Mouse (Mus musculus) liver, embryonic 12.5 days (tissue): ENCODE measurements at regions not wholly inside any gene's neighbourhood (a gene's known extent, or its start where the extent isn't known, plus 50 kb on each side); places are given as distances from the start of the nearest gene placed in this dataset.

Source experiments
- ATAC-seq: fragments of 200-750 bp; cut with Nextera tagmentation; 2 replicates; pipeline ENCODE4 v1.8.0; 2017; ENCODE audit warnings: moderate number of reproducible peaks, mild to moderate bottlenecking, moderate library complexity
- H3K27ac ChIP-seq: fragments of 300-500 bp; sonication (generic); 2 replicates; pipeline ENCODE4 v1.5.1; 2016; ENCODE audit warnings: mild to moderate bottlenecking
- H3K27me3 ChIP-seq: fragments of 300-500 bp; sonication (generic); replicated peaks from 2 replicates; pipeline ENCODE4 v1.6.1; 2016; ENCODE audit warnings: mild to moderate bottlenecking, moderate library complexity
- H3K36me3 ChIP-seq: fragments of 300-500 bp; sonication (generic); 2 replicates; pipeline ENCODE4 v1.6.1; 2016; ENCODE audit warnings: mild to moderate bottlenecking, moderate library complexity
- H3K4me1 ChIP-seq: fragments of 300-500 bp; sonication (generic); 2 replicates; pipeline ENCODE4 v1.6.1; 2016
- H3K4me2 ChIP-seq: fragments of 300-500 bp; sonication (generic); 2 replicates; pipeline ENCODE4 v1.6.1; 2016; ENCODE audit warnings: mild to moderate bottlenecking, moderate library complexity
- H3K4me3 ChIP-seq: fragments of 300-500 bp; sonication (generic); 2 replicates; pipeline ENCODE4 v1.5.1; 2016; ENCODE audit warnings: mild to moderate bottlenecking, moderate library complexity
- H3K9ac ChIP-seq: fragments of 300-500 bp; sonication (generic); 2 replicates; pipeline ENCODE4 v1.6.1; 2016; ENCODE audit warnings: mild to moderate bottlenecking, moderate library complexity
- H3K9me3 ChIP-seq: fragments of 300-500 bp; sonication (generic); replicated peaks from 2 replicates; pipeline ENCODE4 v1.6.1; 2016; ENCODE audit warnings: mild to moderate bottlenecking, moderate library complexity
- WGBS: fragments of 180-500 bp; shearing (Covaris S2); methylation state at CpG from one replicate; pipeline ENCODE4 v1.1.7; 2016; ENCODE audit not compliant: insufficient replicate concordance; 5-methylcytosine and 5-hydroxymethylcytosine counted together

- Histone ChIP-seq H3K27me3 (no peaks in the 10 kb centered on the region), H3K4me2 (no peak overlapping the region), H3K27ac (no peak overlapping the region), H3K9ac (no peak overlapping the region), H3K36me3 (no peaks in the 10 kb centered on the region), H3K4me1 (no peaks in the 10 kb centered on the region), H3K4me3 (no peak overlapping the region), H3K9me3 (no peaks in the 10 kb centered on the region)
- WGBS, result 61% methylated on average over 4 of the region's 4 CpGs
- no peak for ATAC-seq
Measured at GRCm38 (mm10) chr2:174937930-174938329, 72.1 kb upstream of the Gm14444 start.

DNA sequence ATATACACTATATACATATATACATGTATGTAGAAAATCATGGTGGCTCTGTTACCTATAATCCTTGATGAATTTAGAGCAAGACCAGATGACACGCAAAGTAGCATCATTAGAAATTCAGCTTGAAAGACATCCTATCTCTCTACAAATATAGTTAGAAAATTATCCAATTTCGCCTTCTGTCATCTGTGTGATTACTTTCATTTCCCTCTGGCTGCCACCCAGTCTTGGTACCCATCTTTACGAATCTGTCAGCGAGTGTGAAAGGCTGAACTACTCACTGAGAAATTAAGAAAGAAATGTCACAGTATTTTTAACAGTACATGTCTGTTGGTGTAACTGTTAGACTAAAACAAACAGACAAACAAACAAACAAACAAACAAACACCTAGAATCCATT, 67.8 kb upstream of the Gm14444 start:
- no peaks in the 10 kb centered on the region for H3K9me3 ChIP-seq
- 76% methylated on average over 4 of the region's 4 CpGs for WGBS
- no peaks in the 10 kb centered on the region for H3K27me3 ChIP-seq
- ATAC-seq, result no peak
- no peak overlapping the region for H3K4me2 ChIP-seq
- no peak overlapping the region for H3K27ac ChIP-seq
- no peak overlapping the region for H3K4me3 ChIP-seq
- no peaks in the 10 kb centered on the region for H3K36me3 ChIP-seq
- H3K4me1 ChIP-seq, result no peaks in the 10 kb centered on the region
- H3K9ac ChIP-seq, result no peak overlapping the region

- H3K4me3 ChIP-seq, result no peak overlapping the region
- no peak for ATAC-seq
- 73% methylated on average over 8 of the region's 8 CpGs for WGBS
- no peaks in the 10 kb centered on the region for H3K36me3 ChIP-seq
- H3K4me2 ChIP-seq, result no peak overlapping the region
- no peaks in the 10 kb centered on the region for H3K27me3 ChIP-seq
- H3K4me1 ChIP-seq, result no peaks in the 10 kb centered on the region
- H3K9ac ChIP-seq, result no peak overlapping the region
- no peaks in the 10 kb centered on the region for H3K9me3 ChIP-seq
- H3K27ac ChIP-seq, result no peak overlapping the region
Measured at GRCm38 (mm10) chr2:174948106-174948505, 61.9 kb upstream of the Gm14444 start.
